Mouse (Mus musculus) CH12.LX (cell line): ENCODE data around the gene Ank2. TPM values are rescaled to one million over a fixed set of nuclear protein-coding genes. Genes with fewer than 3 reads are reported as not detected.

Experiments used
- DNase-seq: peaks from one replicate; pipeline ENCODE4 v3.0.0-alpha.2; 2013; ENCODE audit errors: extremely low read depth
- H3K27ac ChIP-seq: 2 replicates; pipeline ENCODE4 v1.5.1; 2012; ENCODE audit warnings: low read depth, mild to moderate bottlenecking, control low read depth, moderate library complexity; ENCODE audit not compliant: insufficient read depth
- H3K27me3 ChIP-seq: replicated peaks from 2 replicates; pipeline ENCODE3; 2012; ENCODE audit warnings: inconsistent platforms
- H3K36me3 ChIP-seq, 2 experiments: replicated peaks in 1 of 2; 2 replicates each; pipeline versions ENCODE3 to v1.6.1; 2012; ENCODE audit warnings: inconsistent platforms in 1 of 2, low read length in 1 of 2, mild to moderate bottlenecking in 1 of 2, mixed read lengths in 1 of 2, moderate library complexity in 1 of 2; ENCODE audit not compliant: control insufficient read depth in 1 of 2, insufficient read depth in 1 of 2
- H3K4me1 ChIP-seq, 2 experiments: 2 replicates each; pipeline ENCODE4 v1.6.1; 2012; ENCODE audit warnings: inconsistent platforms in 1 of 2, moderate library complexity in 1 of 2; ENCODE audit not compliant: insufficient read depth in 2 of 2, control insufficient read depth in 1 of 2
- H3K4me2 ChIP-seq: 2 replicates; pipeline ENCODE4 v1.6.1; 2012; ENCODE audit warnings: low read depth, mild to moderate bottlenecking, control low read depth; ENCODE audit not compliant: poor library complexity, insufficient read depth, severe bottlenecking
- H3K4me3 ChIP-seq, 3 experiments: fragments of 150-350 bp in 1 of 3; sonication (generic) in 1 of 3; replicated peaks in 1 of 3; 2 replicates each; pipeline versions ENCODE3 to v1.5.1; 2011 to 2012; ENCODE audit warnings: low read depth in 2 of 3, low read length in 2 of 3, mild to moderate bottlenecking in 2 of 3, moderate library complexity in 2 of 3, control low read depth in 1 of 3, improper control_type of control experiment in 1 of 3, inconsistent platforms in 1 of 3, mixed read lengths in 1 of 3; ENCODE audit not compliant: poor library complexity in 1 of 3
- H3K79me2 ChIP-seq: replicated peaks from 2 replicates; pipeline ENCODE4 v1.6.1; 2012; ENCODE audit warnings: mild to moderate bottlenecking, moderate library complexity; ENCODE audit not compliant: control insufficient read depth, poor library complexity, insufficient read depth, severe bottlenecking; ENCODE audit errors: extremely low read depth
- H3K9ac ChIP-seq: 2 replicates; pipeline ENCODE4 v1.6.1; 2012; ENCODE audit warnings: low read depth, mild to moderate bottlenecking, control low read depth, moderate library complexity; ENCODE audit not compliant: insufficient read depth
- H3K9me3 ChIP-seq: replicated peaks from 2 replicates; pipeline ENCODE3; 2012; ENCODE audit warnings: low read length, inconsistent platforms, mixed read lengths
- CHD1 ChIP-seq: IDR thresholded peaks from 2 replicates; pipeline ENCODE4 v1.6.1; 2012; ENCODE audit warnings: low read depth, low read length, improper control_type of control experiment, inconsistent platforms
- ELF1 ChIP-seq: IDR thresholded peaks from 2 replicates; pipeline ENCODE4 v1.6.1; 2014; ENCODE audit warnings: low read depth, mild to moderate bottlenecking, inconsistent platforms, low read length, improper control_type of control experiment
- EP300 ChIP-seq: IDR thresholded peaks from 2 replicates; pipeline ENCODE4 v1.6.1; 2011; ENCODE audit warnings: low read length, improper control_type of control experiment
- HCFC1 ChIP-seq: IDR thresholded peaks from 2 replicates; pipeline ENCODE4 v1.6.1; 2012; ENCODE audit warnings: low read depth, mild to moderate bottlenecking, inconsistent platforms, low read length, improper control_type of control experiment
- IRF4 ChIP-seq: IDR thresholded peaks from 2 replicates; pipeline ENCODE4 v1.6.1; 2014; ENCODE audit warnings: low read depth, mild to moderate bottlenecking, inconsistent platforms, low read length, improper control_type of control experiment
- KAT2A ChIP-seq: IDR thresholded peaks from 2 replicates; pipeline ENCODE4 v1.6.1; 2012; ENCODE audit warnings: low read length, improper control_type of control experiment, inconsistent platforms; ENCODE audit not compliant: insufficient replicate concordance
- MEF2A ChIP-seq: IDR thresholded peaks from 2 replicates; pipeline ENCODE4 v1.6.1; 2014; ENCODE audit warnings: low read depth, mild to moderate bottlenecking, inconsistent platforms, low read length, improper control_type of control experiment, borderline replicate concordance
- MXI1 ChIP-seq: IDR thresholded peaks from 2 replicates; pipeline ENCODE4 v1.6.1; 2011; ENCODE audit warnings: mild to moderate bottlenecking, low read depth, low read length, improper control_type of control experiment
- POLR2A ChIP-seq: IDR thresholded peaks from 2 replicates; pipeline ENCODE4 v1.6.1; 2011; ENCODE audit warnings: low read depth, mild to moderate bottlenecking, improper control_type of control experiment, low read length
- RAD21 ChIP-seq: IDR thresholded peaks from 2 replicates; pipeline ENCODE4 v1.6.1; 2011; ENCODE audit warnings: low read depth, mild to moderate bottlenecking, low read length, improper control_type of control experiment, moderate library complexity
- RCOR1 ChIP-seq: conservative IDR thresholded peaks from 2 replicates; pipeline ENCODE4 v1.6.1; 2012; ENCODE audit warnings: low read depth, mild to moderate bottlenecking, inconsistent platforms, low read length, improper control_type of control experiment
- SIN3A ChIP-seq: IDR thresholded peaks from 2 replicates; pipeline ENCODE4 v1.6.1; 2012; ENCODE audit warnings: low read length, improper control_type of control experiment, inconsistent platforms
- TBP ChIP-seq: conservative IDR thresholded peaks from 2 replicates; pipeline ENCODE4 v1.6.1; 2011; ENCODE audit warnings: low read depth, low read length, improper control_type of control experiment
- ZKSCAN1 ChIP-seq: IDR thresholded peaks from 2 replicates; pipeline ENCODE4 v1.6.1; 2012; ENCODE audit warnings: low read depth, inconsistent platforms, low read length, improper control_type of control experiment, borderline replicate concordance
- ZMIZ1 ChIP-seq: IDR thresholded peaks from 2 replicates; pipeline ENCODE4 v1.6.1; 2012; ENCODE audit warnings: low read depth, mild to moderate bottlenecking, inconsistent platforms, low read length, improper control_type of control experiment
- dilution Hi-C: fragments of 300-500 bp; cut with MboI; formaldehyde crosslinking; loops from 2 replicates; pipeline ENCODE4 v1.14.3; 2020; ENCODE audit warnings: low sequenced_read_pairs; ENCODE audit not compliant: extremely low pct_unique_long_range_greater_than_20kb, extremely low pct_ligation_motif_present
- in situ Hi-C: fragments of 300-500 bp; cut with MboI; formaldehyde crosslinking; loops from 3 replicates; pipeline ENCODE4 v1.14.3; 2019; ENCODE audit warnings: low sequenced_read_pairs, low pct_ligation_motif_present, low pct_unique_long_range_greater_than_20kb, mixed read lengths
- polyA plus RNA-seq: library from polyadenylated mRNA; unstranded; fragments of >175 nt; gene quantifications from 2 replicates; pipeline ENCODE4 v1.2.1, GENCODE M21; 2012; ENCODE audit warnings: low read depth; ENCODE audit not compliant: insufficient read length
- total RNA-seq, 2 experiments: library from RNA; depleted of rRNA; stranded (reverse); fragments of 300-350 nt in 1 of 2; fragments of >200 nt in 1 of 2; gene quantifications; 2 replicates each; pipeline ENCODE4 v1.2.3; 2012 to 2014

Ank2 gene
- total and polyA plus RNA-seq, 3 experiments = 3.9 to 20.9 (median 12.2) TPM

DNA sequence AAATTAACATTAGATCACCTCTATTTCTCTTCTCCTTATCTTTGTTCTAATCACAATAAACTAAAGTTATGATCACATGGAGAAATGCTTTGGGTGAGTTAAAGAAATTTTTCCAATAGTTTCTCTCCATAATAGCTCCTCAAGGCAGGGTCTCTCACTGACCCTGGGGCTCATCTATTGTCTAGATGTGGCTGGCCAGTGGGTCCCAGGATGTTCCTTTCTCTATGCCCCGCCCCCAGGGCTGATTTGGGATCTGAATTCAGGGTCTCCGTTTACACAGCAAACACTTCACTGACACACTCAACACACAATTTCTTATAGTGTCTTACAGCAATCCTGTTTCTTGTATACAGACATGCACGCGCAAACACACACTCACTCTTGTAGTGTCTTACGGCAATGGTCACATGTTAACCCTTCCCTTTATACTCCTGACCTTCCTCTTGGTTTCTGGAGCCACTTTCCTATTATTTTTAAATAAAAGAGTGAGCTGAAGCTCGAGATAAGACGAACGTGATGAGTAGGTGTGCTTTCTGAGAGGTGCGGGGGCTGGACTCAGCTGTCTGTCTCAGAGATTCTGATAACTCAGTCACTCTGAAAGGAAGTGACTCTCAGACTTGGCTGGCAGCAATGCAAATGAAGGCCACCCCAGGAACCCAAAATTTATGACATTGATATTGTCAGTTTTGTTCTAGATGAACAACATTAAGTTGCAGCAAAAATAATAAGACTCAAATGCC, 204.4 kb downstream of the Ank2 start:
- no peaks in the 10 kb centered on the region for H3K27me3 ChIP-seq
- in situ Hi-C loops (no loop called here), dilution Hi-C loops (no loop called here)
- H3K27ac ChIP-seq = no peak overlapping the region
- H3K9ac ChIP-seq = 0 out of 2 replicates have a peak overlapping the region, but pooled peaks have one; percentile 4
- no peak overlapping the region for H3K4me3 ChIP-seq
- H3K4me2 ChIP-seq = peak overlapping the region; percentile 90
- H3K9me3 ChIP-seq = no peaks in the 10 kb centered on the region
- H3K79me2 ChIP-seq = no peaks in the 10 kb centered on the region
- DNase-seq = peak; percentile 6
- TF ChIP-seq SIN3A = peak; percentile 34; the same call in 1 of the 2 replicates
- no peak for TF ChIP-seq ZMIZ1
- 0 out of 2 replicates have a peak, but pooled peaks have one; percentile 36 for TF ChIP-seq CHD1
- no peak for TF ChIP-seq POLR2A
- peaks cover 13 to 46% of the 10 kb centered on the region in 2 experiments for H3K4me1 ChIP-seq
- no peaks in the 10 kb centered on the region for H3K36me3 ChIP-seq

DNA sequence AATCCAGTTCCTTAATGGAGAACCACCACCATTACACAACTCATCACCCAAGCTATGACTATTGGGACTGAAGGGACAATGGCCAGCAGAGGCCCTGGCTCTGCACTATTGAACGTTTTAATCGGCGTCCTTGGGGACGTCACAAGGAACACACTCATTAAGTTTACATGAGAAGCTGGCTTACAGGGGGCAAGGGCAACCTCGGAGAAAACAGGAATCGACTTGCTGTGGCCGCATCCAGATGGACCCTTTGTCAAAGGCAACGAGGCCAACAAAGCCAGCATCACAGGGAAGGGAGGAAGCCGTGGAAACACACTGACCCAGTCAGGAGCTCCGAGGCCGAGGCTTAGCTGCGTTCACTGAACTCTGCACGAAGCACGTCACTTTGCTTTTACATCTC, 205.1 kb downstream of the Ank2 start:
- no peaks in the 10 kb centered on the region for H3K79me2 ChIP-seq
- H3K27ac ChIP-seq = no peak overlapping the region
- no peaks in the 10 kb centered on the region for H3K36me3 ChIP-seq
- H3K27me3 ChIP-seq = no peaks in the 10 kb centered on the region
- in situ Hi-C loops (no loop called here), dilution Hi-C loops (no loop called here)
- no peak overlapping the region; the same call in 1 of the 2 replicates for H3K9ac ChIP-seq
- DNase-seq = no peak
- peak overlapping the region; percentile 90 for H3K4me2 ChIP-seq
- no peaks in the 10 kb centered on the region for H3K9me3 ChIP-seq
- peaks cover 13 to 46% of the 10 kb centered on the region in 2 experiments for H3K4me1 ChIP-seq
- H3K4me3 ChIP-seq = peak overlapping the region in 1 of 3 experiments; percentile 3
- no peak for TF ChIP-seq IRF4

DNA sequence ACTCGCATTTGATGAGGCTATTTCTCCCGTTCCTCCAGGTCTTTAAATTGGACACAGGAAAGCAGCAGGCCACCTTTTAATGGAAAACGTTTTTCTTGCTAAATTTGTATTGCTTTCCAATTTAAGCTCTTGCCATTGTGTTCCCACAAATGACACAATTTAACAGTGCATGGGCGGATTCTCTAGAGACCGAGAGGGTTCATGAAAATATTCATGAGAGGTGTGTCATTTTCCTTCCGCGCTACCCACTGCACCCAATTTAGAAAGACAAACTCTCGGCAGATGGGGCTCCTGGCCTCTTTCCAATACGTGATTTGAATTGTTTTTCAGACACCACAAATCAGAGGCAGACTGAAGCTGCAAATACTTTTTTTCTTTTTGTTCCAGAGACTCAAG, 205.7 kb downstream of the Ank2 start:
- peak overlapping the region; percentile 19 to 76 (median 23) for H3K4me3 ChIP-seq
- H3K27ac ChIP-seq = peak overlapping the region; percentile 55; the same call in 1 of the 2 replicates
- no peak for TF ChIP-seq ELF1
- TF ChIP-seq EP300 = no peak
- peak; percentile 37; the same call in 1 of the 2 replicates for TF ChIP-seq IRF4
- no peak for TF ChIP-seq RAD21
- peak; percentile 59; the same call in 1 of the 2 replicates for TF ChIP-seq MXI1
- TF ChIP-seq TBP = no peak
- no peak for TF ChIP-seq RCOR1
- TF ChIP-seq MEF2A = 0 out of 2 replicates have a peak, but pooled peaks have one; percentile 50
- 0 out of 2 replicates have a peak, but pooled peaks have one; percentile 74 for TF ChIP-seq CHD1
- 0 out of 2 replicates have a peak, but pooled peaks have one; percentile 18 for TF ChIP-seq HCFC1
- no peak for TF ChIP-seq ZKSCAN1
- TF ChIP-seq KAT2A = no peak
- dilution Hi-C loops (no loop called here), in situ Hi-C loops (no loop called here)
- no peaks in the 10 kb centered on the region for H3K27me3 ChIP-seq
- no peaks in the 10 kb centered on the region for H3K9me3 ChIP-seq
- no peaks in the 10 kb centered on the region for H3K36me3 ChIP-seq
- peak overlapping the region; percentile 90 for H3K4me2 ChIP-seq
- H3K9ac ChIP-seq = peak overlapping the region; percentile 13; the same call in 1 of the 2 replicates
- peaks cover 13 to 46% of the 10 kb centered on the region in 2 experiments for H3K4me1 ChIP-seq
- no peaks in the 10 kb centered on the region for H3K79me2 ChIP-seq
- peak; percentile 11 for DNase-seq
